Mouse (Mus musculus): ENCODE data around the gene B4galt2. TPM values are rescaled to one million over a fixed set of nuclear protein-coding genes. Genes with fewer than 3 reads are reported as not detected.
A peak's percentile ranks its signal among the peaks of the same experiment; 100 is the strongest.

B4galt2 gene
- polyA plus RNA-seq, 1 experiment from 2014 or later = 44.3 TPM

- no peak overlapping the region for H3K27ac ChIP-seq
- peaks cover 17% of the 10 kb centered on the region for H3K4me1 ChIP-seq
- WGBS = 22% methylated on average over 5 of the region's 5 CpGs
- H3K4me3 ChIP-seq = no peak overlapping the region
- H3K9ac ChIP-seq = no peak overlapping the region
- H3K4me2 ChIP-seq (replicated peaks) = no peak overlapping the region; the same call in 1 of the 2 replicates
- H3K36me3 ChIP-seq = no peaks in the 10 kb centered on the region
- peak; percentile 54 for ATAC-seq (ENCODE audit: low FRiP score)
- H3K9me3 ChIP-seq (replicated peaks) = no peaks in the 10 kb centered on the region
- peaks cover 13% of the 10 kb centered on the region; the same call in 1 of the 2 replicates for H3K27me3 ChIP-seq
Measured at GRCm38 (mm10) chr4:117830124-117830551, 53.1 kb downstream of the B4galt2 start.

GRCm38 (mm10) chr4:117829260-117830123 is 53.8 kb downstream of the B4galt2 start:
- ATAC-seq (ENCODE audit: low FRiP score) = peak; percentile 55
- WGBS = 8% methylated on average over 12 of the region's 12 CpGs
- H3K27me3 ChIP-seq = peaks cover 13% of the 10 kb centered on the region; the same call in 1 of the 2 replicates
- H3K4me2 ChIP-seq (replicated peaks) = peak overlapping the region; percentile 24
- no peak overlapping the region for H3K27ac ChIP-seq
- H3K36me3 ChIP-seq = no peaks in the 10 kb centered on the region
- H3K4me1 ChIP-seq = peaks cover 13% of the 10 kb centered on the region
- 0 out of 2 replicates have a peak overlapping the region, but pooled peaks have one; percentile 8 for H3K9ac ChIP-seq
- H3K4me3 ChIP-seq = no peak overlapping the region
- H3K9me3 ChIP-seq (replicated peaks) = no peaks in the 10 kb centered on the region

- Histone ChIP-seq H3K4me3 (no peak overlapping the region), H3K4me2 (replicated peaks) (no peak overlapping the region), H3K4me1 (peaks cover 10% of the 10 kb centered on the region), H3K9me3 (replicated peaks) (no peaks in the 10 kb centered on the region), H3K9ac (no peak overlapping the region), H3K27ac (no peak overlapping the region), H3K36me3 (no peaks in the 10 kb centered on the region), H3K27me3 (peaks cover 10% of the 10 kb centered on the region; the same call in 1 of the 2 replicates)
- WGBS = 56% methylated on average over 8 of the region's 8 CpGs
- no peak for ATAC-seq (ENCODE audit: low FRiP score)
Measured at GRCm38 (mm10) chr4:117828572-117829145, 54.6 kb downstream of the B4galt2 start.

Other genes with a start within 250 kb of the B4galt2 start
- gene Dmap1, start 201.2 kb downstream of the B4galt2 start, polyA plus RNA-seq (2016; fragmentation: Nextera tagmentation; extraction: Ambion mirVana) = 70.3 and 72.1 TPM in 2 replicates
- not detected in 2 replicates for gene Gm12845, start 159.1 kb downstream of the B4galt2 start, polyA plus RNA-seq (2016; fragmentation: Nextera tagmentation; extraction: Ambion mirVana)
- gene Klf17, start 117.8 kb downstream of the B4galt2 start, polyA plus RNA-seq (2016; fragmentation: Nextera tagmentation; extraction: Ambion mirVana) = not detected in 2 replicates
- gene Slc6a9, start 49.0 kb downstream of the B4galt2 start, polyA plus RNA-seq (2016; fragmentation: Nextera tagmentation; extraction: Ambion mirVana) = 14.1 and 19.7 TPM in 2 replicates
- gene Ccdc24, start 10.9 kb downstream of the B4galt2 start, polyA plus RNA-seq (2016; fragmentation: Nextera tagmentation; extraction: Ambion mirVana) = 2.9 TPM in 2 replicates
- gene Atp6v0b, start 3.8 kb upstream of the B4galt2 start, polyA plus RNA-seq (2016; fragmentation: Nextera tagmentation; extraction: Ambion mirVana) = 267 and 289 TPM in 2 replicates
- gene Dph2, start 8.5 kb upstream of the B4galt2 start, polyA plus RNA-seq (2016; fragmentation: Nextera tagmentation; extraction: Ambion mirVana) = 20.5 and 22.4 TPM in 2 replicates
- gene Ipo13, start 31.5 kb upstream of the B4galt2 start, polyA plus RNA-seq (2016; fragmentation: Nextera tagmentation; extraction: Ambion mirVana) = 62.2 and 65.5 TPM in 2 replicates
- 1.7 and 2.3 TPM in 2 replicates for gene Artn, start 46.3 kb upstream of the B4galt2 start, polyA plus RNA-seq (2016; fragmentation: Nextera tagmentation; extraction: Ambion mirVana)